26 mouse cellular contexts compared by ENCODE assay signal in the genomic region with DNA sequence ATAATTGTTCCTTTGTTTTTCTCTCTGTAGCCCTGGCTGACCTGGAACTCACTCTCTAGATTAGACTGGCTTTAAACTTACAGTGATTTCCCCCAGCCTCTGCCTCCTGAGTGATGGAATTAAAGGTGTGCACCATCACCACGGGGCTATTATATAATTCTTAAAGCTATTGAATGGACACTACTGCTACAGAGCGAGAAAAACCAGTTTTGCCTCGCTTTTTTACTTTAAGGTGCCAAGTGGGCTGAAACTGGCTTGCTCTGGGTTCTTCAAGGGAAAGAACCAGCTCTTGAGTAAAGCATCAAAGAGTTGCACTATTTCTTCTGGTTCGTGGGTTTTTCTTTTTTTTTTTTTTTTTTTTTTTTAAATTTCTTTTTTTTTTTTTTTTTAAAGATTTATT. TPM values are rescaled to one million over a fixed set of nuclear protein-coding genes. Genes with fewer than 3 reads are reported as not detected.
DNase-seq lines count a peak whose midpoint lies in the region; ATAC-seq and TF ChIP-seq lines count a peak whose summit lies in the region.
"Had no signal": no experiment of that assay in that cellular context is flagged by ENCODE, and none has a peak within 500 bp of the region (broad histone marks: within the 10 kb centered on the region; RNA-seq: fewer than 3 reads in every experiment).

No protein-coding gene starts in this region.

- H3K4me2 ChIP-seq in lung, embryonic 14.5 days = no peak overlapping the region
- H3K4me2 ChIP-seq: heart, embryonic 13.5 days; hindbrain, embryonic 13.5 days had no signal

- no peaks in the 10 kb centered on the region for H3K9me3 ChIP-seq in lung, embryonic 14.5 days (ENCODE audit: low read depth, low read length)
- H3K9me3 ChIP-seq: heart, embryonic 13.5 days; hindbrain, embryonic 13.5 days; limb, embryonic 10.5 days; megakaryocyte, embryonic 14.5 days had no signal

- no peak for TF ChIP-seq CTCF in lung, embryonic 14.5 days (IDR thresholded peaks at IDR 0.05; ENCODE audit: low read depth)

- H3K27me3 ChIP-seq in lung, embryonic 14.5 days (ENCODE audit: insufficient read depth, low read length) = no peaks in the 10 kb centered on the region
- H3K27me3 ChIP-seq: heart, embryonic 13.5 days; hindbrain, embryonic 13.5 days; megakaryocyte, embryonic 14.5 days had no signal

- peak; percentile 66 for DNase-seq in lung, embryonic 14.5 days
- DNase-seq in lung, postnatal 10 days = no peak
- DNase-seq in R1 (ENCODE audit: low read depth, low spot score) = peak; percentile 91
- DNase-seq in lung, postnatal 14 days = peak; percentile 2
- no peak for DNase-seq in urinary bladder, postnatal 10 days (ENCODE audit: low spot score)
- DNase-seq in layer of hippocampus, postnatal 14 days (ENCODE audit: low spot score in 2 of 2) = no peak
- no peak for DNase-seq in left cerebral cortex, postnatal 25 days (ENCODE audit: low spot score in 2 of 2)
- DNase-seq: adrenal gland, postnatal 10 days; cerebellum, adult 18-20 months; cerebellum, postnatal 36 days; gastrocnemius, adult 2 months; kidney, postnatal 25 days; liver, postnatal 0 days; midbrain, embryonic 14.5 days; thymus, adult 2 months had no signal

- H3K27ac ChIP-seq in lung, embryonic 14.5 days (ENCODE audit: low read depth) = no peak overlapping the region
- H3K27ac ChIP-seq: gastrocnemius, adult 2 months; heart, embryonic 13.5 days; hindbrain, embryonic 13.5 days; limb, embryonic 10.5 days had no signal

- H3K36me3 ChIP-seq in lung, embryonic 14.5 days (ENCODE audit: insufficient read depth) = no peaks in the 10 kb centered on the region
- H3K36me3 ChIP-seq: heart, embryonic 13.5 days; hindbrain, embryonic 13.5 days; limb, embryonic 10.5 days had no signal

- no peak overlapping the region for H3K4me3 ChIP-seq in lung, embryonic 14.5 days (ENCODE audit: low read depth, low read length)
- H3K4me3 ChIP-seq: gastrocnemius, adult 2 months; heart, embryonic 13.5 days; hindbrain, embryonic 13.5 days; limb, embryonic 10.5 days; megakaryocyte, embryonic 14.5 days; myocyte had no signal

- intact Hi-C loops in left cerebral cortex, postnatal 25 days (cut with DNase I) = no loop called here

- WGBS in lung, embryonic 14.5 days = 60% methylated on average over 4 of the region's 4 CpGs

- ATAC-seq in lung, embryonic 14.5 days (ENCODE audit: insufficient read depth) = peak; percentile 63; the same call in 1 of the 2 replicates
- ATAC-seq: liver, postnatal 0 days had no signal

- no peaks in the 10 kb centered on the region for H3K4me1 ChIP-seq in lung, embryonic 14.5 days (ENCODE audit: insufficient read depth)
- H3K4me1 ChIP-seq: hindbrain, embryonic 13.5 days; limb, embryonic 10.5 days had no signal

- H3K9ac ChIP-seq in lung, embryonic 14.5 days = no peak overlapping the region
- H3K9ac ChIP-seq: heart, embryonic 13.5 days; hindbrain, embryonic 13.5 days; liver, postnatal 0 days had no signal

RNA-seq across cellular contexts. Expression of gene Slc35a3, which starts 10.3 kb away (rescaled TPM):
- 13.1 and 16.1 TPM in 2 replicates for polyA plus RNA-seq in lung, embryonic 14.5 days (2014; fragmentation: Nextera tagmentation; extraction: Ambion mirVana)
- 10 to 100 TPM; 13.6 to 14.9 TPM for total RNA-seq in layer of hippocampus, postnatal 14 days (2021)
- total RNA-seq in left cerebral cortex, postnatal 25 days (2021) = 10 to 100 TPM; 13.1 to 14.5 TPM

RNA-seq across cellular contexts. Expression of gene Gm43191, which starts 41.9 kb away (rescaled TPM):
- not detected in 2 replicates for polyA plus RNA-seq in lung, embryonic 14.5 days (2014; fragmentation: Nextera tagmentation; extraction: Ambion mirVana)
- total RNA-seq in layer of hippocampus, postnatal 14 days (2021) = 1 to 10 TPM in 1 of 2 experiments, not detected in 1; 1.1 TPM
- total RNA-seq in left cerebral cortex, postnatal 25 days (2021) = not detected
- total RNA-seq: adrenal gland, postnatal 10 days; gastrocnemius, adult 2 months; layer of hippocampus, adult 8-10 months; liver, adult 2 months had no signal
- polyA plus RNA-seq: forebrain, embryonic 11.5 days; gonadal fat pad, adult 2 months; heart, embryonic 13.5 days; intestine, embryonic 14.5 days; limb, embryonic 10.5 days; liver, adult 2 months; liver, postnatal 0 days; midbrain, embryonic 14.5 days; myocyte; neural tube, embryonic 14.5 days; thymus, adult 2 months had no signal

Comparison
In these comparisons a context has a peak if more than half of its experiments do, and no peak if none do; other contexts are left out.
1. DNase-seq: peak in lung, embryonic 14.5 days (single experiment), R1 (single experiment) and lung, postnatal 14 days (single experiment); none in lung, postnatal 10 days (single experiment), urinary bladder, postnatal 10 days (single experiment), layer of hippocampus, postnatal 14 days (0 of 2) and left cerebral cortex, postnatal 25 days (0 of 2).